Mouse (Mus musculus) forebrain, embryonic 16.5 days (tissue): ENCODE measurements around the gene Nfkbie. TPM values are rescaled to one million over a fixed set of nuclear protein-coding genes. Genes with fewer than 3 reads are reported as not detected.

ENCODE experiments used
- ATAC-seq: fragments of 200-750 bp; cut with Nextera tagmentation; 2 replicates; pipeline ENCODE4 v1.8.0; 2017; ENCODE audit warnings: mild to moderate bottlenecking, moderate library complexity
- H3K27ac ChIP-seq: fragments of 300-500 bp; sonication (generic); 2 replicates; pipeline ENCODE4 v1.5.1; 2014; ENCODE audit warnings: low read length, control low read depth
- H3K27me3 ChIP-seq: fragments of 300-500 bp; sonication (generic); replicated peaks from 2 replicates; pipeline ENCODE4 v1.6.1; 2014; ENCODE audit warnings: low read length; ENCODE audit not compliant: control insufficient read depth, insufficient read depth
- H3K36me3 ChIP-seq: fragments of 300-500 bp; sonication (generic); 2 replicates; pipeline ENCODE4 v1.6.1; 2014; ENCODE audit not compliant: control insufficient read depth, insufficient read depth
- H3K4me1 ChIP-seq: fragments of 300-500 bp; sonication (generic); replicated peaks from 2 replicates; pipeline ENCODE4 v1.6.1; 2014; ENCODE audit warnings: low read length; ENCODE audit not compliant: control insufficient read depth, insufficient read depth
- H3K4me2 ChIP-seq: fragments of 300-500 bp; sonication (generic); 2 replicates; pipeline ENCODE4 v1.6.1; 2014; ENCODE audit warnings: mild to moderate bottlenecking, low read length, control low read depth
- H3K4me3 ChIP-seq: fragments of 300-500 bp; sonication (generic); replicated peaks from 2 replicates; pipeline ENCODE4 v1.5.1; 2014; ENCODE audit warnings: mild to moderate bottlenecking, low read length, control low read depth
- H3K9ac ChIP-seq: fragments of 300-500 bp; sonication (generic); replicated peaks from 2 replicates; pipeline ENCODE4 v1.6.1; 2014; ENCODE audit warnings: low read depth, low read length, control low read depth
- H3K9me3 ChIP-seq: fragments of 300-500 bp; sonication (generic); 2 replicates; pipeline ENCODE4 v1.6.1; 2016; ENCODE audit warnings: low read length; ENCODE audit not compliant: control insufficient read depth
- WGBS: fragments of 180-500 bp; shearing (Covaris S2); extraction: QIAGEN DNeasy Blood & Tissue Kit; methylation state at CpG from one replicate; pipeline ENCODE4 v1.1.7; 2014; 5-methylcytosine and 5-hydroxymethylcytosine counted together
- polyA plus RNA-seq: library from polyadenylated mRNA; unstranded; fragments of >200 nt; fragmentation: Nextera tagmentation; extraction: Ambion mirVana; gene quantifications from 2 replicates; pipeline ENCODE4 v1.2.1, GENCODE M21; 2015

The Nfkbie gene
- polyA plus RNA-seq, 1 experiment from 2014 or later, result 3.9 TPM

DNA sequence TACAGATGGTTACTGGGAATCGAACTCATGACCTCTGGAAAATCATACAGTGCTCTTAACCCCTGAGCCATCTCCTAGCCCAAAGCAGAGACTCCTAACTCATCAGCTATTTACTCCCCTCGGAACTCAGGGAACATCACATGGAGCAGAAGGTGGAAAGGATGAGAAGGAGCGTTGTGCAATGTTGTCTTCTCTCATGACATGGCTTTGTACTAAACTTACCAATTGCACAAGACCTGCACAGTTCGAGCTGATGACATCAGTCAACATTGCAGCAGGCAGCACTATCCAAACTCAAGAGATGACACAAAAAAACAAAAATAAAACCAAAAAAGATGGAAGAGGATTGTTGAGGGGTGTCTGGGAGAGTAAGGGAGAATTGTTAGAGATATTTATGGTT lies 52.9 kb downstream of the Nfkbie start:
- H3K27me3 ChIP-seq, result no peaks in the 10 kb centered on the region
- H3K27ac ChIP-seq, result no peak overlapping the region
- WGBS, result 89% methylated on average over 4 of the region's 4 CpGs
- peaks cover 4% of the 10 kb centered on the region for H3K9me3 ChIP-seq
- H3K4me3 ChIP-seq, result no peak overlapping the region
- H3K9ac ChIP-seq, result no peak overlapping the region
- no peak overlapping the region for H3K4me2 ChIP-seq
- ATAC-seq, result no peak
- no peaks in the 10 kb centered on the region for H3K36me3 ChIP-seq
- H3K4me1 ChIP-seq, result no peaks in the 10 kb centered on the region

DNA sequence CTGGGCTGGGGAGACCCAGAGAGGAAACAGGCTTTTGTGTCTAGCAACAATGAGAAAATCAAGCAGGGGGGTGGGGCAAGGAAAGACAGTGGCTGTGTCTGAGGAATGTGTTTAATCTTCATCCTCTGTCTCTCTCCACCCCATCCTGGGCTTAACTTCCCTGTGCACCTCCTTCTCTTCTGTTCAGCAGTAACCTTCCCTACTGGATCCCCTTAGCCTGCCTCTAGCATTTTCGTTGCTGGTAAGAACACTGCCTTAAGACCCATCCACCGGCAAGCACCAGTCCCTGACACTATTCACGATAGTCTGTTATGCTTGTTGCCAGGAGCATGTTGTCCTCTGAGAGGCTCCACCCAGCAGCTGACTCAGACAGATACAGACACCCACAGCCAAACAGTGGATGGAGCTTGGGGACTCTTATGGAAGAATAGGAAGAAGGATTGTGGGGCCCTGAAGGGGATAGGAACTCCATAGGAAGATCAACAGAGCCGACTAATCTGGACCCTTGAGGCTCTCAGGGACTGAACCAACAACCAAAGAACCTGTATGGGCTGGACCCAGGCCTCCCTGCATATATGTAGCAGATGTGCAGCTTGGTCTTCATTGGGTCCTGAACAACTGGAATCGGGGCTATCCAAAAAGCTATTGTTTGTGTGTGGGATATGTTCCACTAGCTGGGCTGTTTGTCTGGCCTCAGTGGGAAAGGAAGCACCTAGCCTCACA lies 54.8 kb downstream of the Nfkbie start:
- H3K4me3 ChIP-seq, result no peak overlapping the region
- no peak overlapping the region for H3K27ac ChIP-seq
- no peak overlapping the region for H3K9ac ChIP-seq
- no peaks in the 10 kb centered on the region for H3K27me3 ChIP-seq
- no peak for ATAC-seq
- peaks cover 4% of the 10 kb centered on the region for H3K9me3 ChIP-seq
- no peaks in the 10 kb centered on the region for H3K36me3 ChIP-seq
- 27% methylated on average over 5 of the region's 5 CpGs for whole genome bisulfite sequencing
- H3K4me2 ChIP-seq, result no peak overlapping the region
- H3K4me1 ChIP-seq, result no peaks in the 10 kb centered on the region

DNA sequence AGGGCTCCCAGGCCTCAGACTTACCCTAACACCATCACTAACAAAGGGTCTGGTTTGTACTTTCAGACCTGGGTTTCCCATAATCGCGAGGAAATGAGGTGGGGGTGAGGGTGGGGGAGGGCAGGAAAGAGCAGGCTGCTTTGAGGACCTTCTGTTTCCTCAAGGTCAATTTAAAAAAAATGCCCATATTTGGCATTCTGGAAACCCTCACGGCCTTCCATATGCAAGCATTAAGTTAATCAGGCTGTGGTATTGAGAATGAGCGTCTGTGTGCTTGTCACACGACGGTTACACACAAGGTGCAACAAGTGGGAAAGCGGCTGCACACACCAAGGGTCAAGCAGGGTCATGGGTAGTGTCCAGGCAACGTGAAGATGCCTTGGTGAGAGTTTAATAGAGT lies 56.5 kb downstream of the Nfkbie start:
- Histone ChIP-seq H3K4me2 (no peak overlapping the region), H3K9ac (no peak overlapping the region), H3K27ac (no peak overlapping the region), H3K4me3 (no peak overlapping the region), H3K27me3 (no peaks in the 10 kb centered on the region), H3K4me1 (no peaks in the 10 kb centered on the region), H3K36me3 (no peaks in the 10 kb centered on the region), H3K9me3 (peaks cover 4% of the 10 kb centered on the region)
- no peak for ATAC-seq
- WGBS, result 86% methylated on average over 8 of the region's 8 CpGs

Other genes with a start within 250 kb of the Nfkbie start
- gene Cdc5l, start 122.0 kb upstream of the Nfkbie start, polyA plus RNA-seq, result 68.3 and 72.6 TPM in 2 replicates
- gene Spats1, start 80.3 kb upstream of the Nfkbie start, polyA plus RNA-seq, result 1.1 and 1.5 TPM in 2 replicates
- gene Aars2, start 48.9 kb upstream of the Nfkbie start, polyA plus RNA-seq, result 17.6 and 19.1 TPM in 2 replicates
- gene Tcte1, start 32.3 kb upstream of the Nfkbie start, polyA plus RNA-seq, result 4.7 and 4.8 TPM in 2 replicates
- 37.4 and 41.3 TPM in 2 replicates for gene Tmem151b, start 6.0 kb upstream of the Nfkbie start, polyA plus RNA-seq
- 91.5 and 93.3 TPM in 2 replicates for gene Slc35b2, start 8.2 kb downstream of the Nfkbie start, polyA plus RNA-seq
- 1,528 and 1,563 TPM in 2 replicates for gene Hsp90ab1, start 17.6 kb downstream of the Nfkbie start, polyA plus RNA-seq
- gene Slc29a1, start 43.9 kb downstream of the Nfkbie start, polyA plus RNA-seq, result 79.7 and 85.1 TPM in 2 replicates
- gene Mymx, start 46.4 kb downstream of the Nfkbie start, polyA plus RNA-seq, result not detected in 2 replicates
- gene Capn11, start 103.6 kb downstream of the Nfkbie start, polyA plus RNA-seq, result 0.85 and 1.5 TPM in 2 replicates
- gene Mrpl14, start 130.6 kb downstream of the Nfkbie start, polyA plus RNA-seq, result 93.4 and 112 TPM in 2 replicates
- 126 and 140 TPM in 2 replicates for gene Tmem63b, start 131.2 kb downstream of the Nfkbie start, polyA plus RNA-seq
- 0.46 TPM in 1 of 2 replicates, not detected in the other for gene 1600014C23Rik, start 178.1 kb downstream of the Nfkbie start, polyA plus RNA-seq